Mouse (Mus musculus): ENCODE results near the gene Ifi211. TPM values are rescaled to one million over a fixed set of nuclear protein-coding genes. Genes with fewer than 3 reads are reported as not detected.
"Not testable (repeated sequence)": the region's sequence is repeated elsewhere in the genome, so short reads cannot be mapped to it uniquely, and the experiment has no call there.

Gene Ifi211
- polyA plus RNA-seq, 1 experiment from 2014 or later: 0.52 TPM

GRCm38 (mm10) chr1:173889741-173890140 lies 23.1 kb downstream of the Ifi211 start:
- DNase-seq (ENCODE audit: low spot score); H3K36me3 ChIP-seq (ENCODE audit: control insufficient read depth, insufficient read depth, low read length); ATAC-seq (ENCODE audit: low FRiP score): not testable (repeated sequence)

GRCm38 (mm10) chr1:173887026-173887787 lies 25.6 kb downstream of the Ifi211 start:
- not testable (repeated sequence) for DNase-seq (ENCODE audit: low spot score); ATAC-seq (ENCODE audit: low FRiP score); H3K27ac ChIP-seq (ENCODE audit: low read depth, low read length); H3K9me3 ChIP-seq (ENCODE audit: control insufficient read depth, low read length); H3K36me3 ChIP-seq (ENCODE audit: control insufficient read depth, insufficient read depth, low read length); H3K9ac ChIP-seq (ENCODE audit: low read depth, low read length); H3K4me2 ChIP-seq (replicated peaks; ENCODE audit: low read depth, low read length); H3K27me3 ChIP-seq (ENCODE audit: control insufficient read depth, insufficient read depth, low read length); H3K4me3 ChIP-seq (ENCODE audit: low read depth, low read length); H3K4me1 ChIP-seq (replicated peaks; ENCODE audit: control insufficient read depth, insufficient read depth, low read length)
- 67% methylated on average over 1 of the region's 2 CpGs for WGBS

More at GRCm38 (mm10) chr1:173889741-173890140, 23.1 kb downstream of the Ifi211 start:
- not testable (repeated sequence) for H3K9ac ChIP-seq (ENCODE audit: low read depth, low read length); H3K27ac ChIP-seq (ENCODE audit: low read depth, low read length); H3K4me3 ChIP-seq (ENCODE audit: low read depth, low read length); H3K4me1 ChIP-seq (replicated peaks; ENCODE audit: control insufficient read depth, insufficient read depth, low read length); H3K4me2 ChIP-seq (replicated peaks; ENCODE audit: low read depth, low read length); H3K27me3 ChIP-seq (ENCODE audit: control insufficient read depth, insufficient read depth, low read length); H3K9me3 ChIP-seq (ENCODE audit: control insufficient read depth, low read length)

GRCm38 (mm10) chr1:173880004-173880666 lies 32.7 kb downstream of the Ifi211 start:
- DNase-seq (ENCODE audit: low spot score); ATAC-seq (ENCODE audit: low FRiP score); H3K36me3 ChIP-seq (ENCODE audit: control insufficient read depth, insufficient read depth, low read length); H3K9me3 ChIP-seq (ENCODE audit: control insufficient read depth, low read length); H3K4me2 ChIP-seq (replicated peaks; ENCODE audit: low read depth, low read length); H3K27me3 ChIP-seq (ENCODE audit: control insufficient read depth, insufficient read depth, low read length); H3K9ac ChIP-seq (ENCODE audit: low read depth, low read length); H3K27ac ChIP-seq (ENCODE audit: low read depth, low read length); H3K4me1 ChIP-seq (replicated peaks; ENCODE audit: control insufficient read depth, insufficient read depth, low read length); H3K4me3 ChIP-seq (ENCODE audit: low read depth, low read length): not testable (repeated sequence)
- WGBS: 59% methylated on average over 3 of the region's 3 CpGs

- not testable (repeated sequence) for H3K4me3 ChIP-seq (ENCODE audit: low read depth, low read length); H3K9me3 ChIP-seq (ENCODE audit: control insufficient read depth, low read length); H3K4me1 ChIP-seq (replicated peaks; ENCODE audit: control insufficient read depth, insufficient read depth, low read length); H3K4me2 ChIP-seq (replicated peaks; ENCODE audit: low read depth, low read length); H3K36me3 ChIP-seq (ENCODE audit: control insufficient read depth, insufficient read depth, low read length); DNase-seq (ENCODE audit: low spot score); H3K9ac ChIP-seq (ENCODE audit: low read depth, low read length); H3K27ac ChIP-seq (ENCODE audit: low read depth, low read length); ATAC-seq (ENCODE audit: low FRiP score); H3K27me3 ChIP-seq (ENCODE audit: control insufficient read depth, insufficient read depth, low read length)
- 78% methylated on average over 5 of the region's 5 CpGs for WGBS
These were observed 33.4 kb downstream of the Ifi211 start for GRCm38 (mm10) chr1:173879225-173879987.

GRCm38 (mm10) chr1:173878264-173878663 lies 34.6 kb downstream of the Ifi211 start:
- H3K9ac ChIP-seq (ENCODE audit: low read depth, low read length); H3K9me3 ChIP-seq (ENCODE audit: control insufficient read depth, low read length): not testable (repeated sequence)

GRCm38 (mm10) chr1:173877125-173877524 lies 35.7 kb downstream of the Ifi211 start:
- not testable (repeated sequence) for H3K4me2 ChIP-seq (replicated peaks; ENCODE audit: low read depth, low read length); H3K9me3 ChIP-seq (ENCODE audit: control insufficient read depth, low read length); H3K27me3 ChIP-seq (ENCODE audit: control insufficient read depth, insufficient read depth, low read length); H3K9ac ChIP-seq (ENCODE audit: low read depth, low read length); H3K27ac ChIP-seq (ENCODE audit: low read depth, low read length); H3K4me3 ChIP-seq (ENCODE audit: low read depth, low read length); ATAC-seq (ENCODE audit: low FRiP score); H3K36me3 ChIP-seq (ENCODE audit: control insufficient read depth, insufficient read depth, low read length); H3K4me1 ChIP-seq (replicated peaks; ENCODE audit: control insufficient read depth, insufficient read depth, low read length); DNase-seq (ENCODE audit: low spot score)
- 88% methylated on average over 1 of the region's 1 CpGs for WGBS

More at GRCm38 (mm10) chr1:173878264-173878663, 34.6 kb downstream of the Ifi211 start:
- not testable (repeated sequence) for H3K36me3 ChIP-seq (ENCODE audit: control insufficient read depth, insufficient read depth, low read length); H3K4me2 ChIP-seq (replicated peaks; ENCODE audit: low read depth, low read length); H3K27ac ChIP-seq (ENCODE audit: low read depth, low read length); ATAC-seq (ENCODE audit: low FRiP score); H3K27me3 ChIP-seq (ENCODE audit: control insufficient read depth, insufficient read depth, low read length); H3K4me3 ChIP-seq (ENCODE audit: low read depth, low read length); DNase-seq (ENCODE audit: low spot score); H3K4me1 ChIP-seq (replicated peaks; ENCODE audit: control insufficient read depth, insufficient read depth, low read length)
- WGBS: 91% methylated on average over 6 of the region's 6 CpGs

GRCm38 (mm10) chr1:173868586-173868985 lies 44.3 kb downstream of the Ifi211 start:
- H3K27ac ChIP-seq (ENCODE audit: low read depth, low read length); H3K9ac ChIP-seq (ENCODE audit: low read depth, low read length); H3K4me2 ChIP-seq (replicated peaks; ENCODE audit: low read depth, low read length); ATAC-seq (ENCODE audit: low FRiP score); DNase-seq (ENCODE audit: low spot score); H3K4me3 ChIP-seq (ENCODE audit: low read depth, low read length); H3K27me3 ChIP-seq (ENCODE audit: control insufficient read depth, insufficient read depth, low read length); H3K9me3 ChIP-seq (ENCODE audit: control insufficient read depth, low read length); H3K36me3 ChIP-seq (ENCODE audit: control insufficient read depth, insufficient read depth, low read length); H3K4me1 ChIP-seq (replicated peaks; ENCODE audit: control insufficient read depth, insufficient read depth, low read length): not testable (repeated sequence)
- WGBS: 59% methylated on average over 1 of the region's 1 CpGs

GRCm38 (mm10) chr1:173866504-173866903 lies 46.3 kb downstream of the Ifi211 start:
- DNase-seq (ENCODE audit: low spot score) (no peak), ATAC-seq (ENCODE audit: low FRiP score) (no peak)
- Histone ChIP-seq H3K36me3 (ENCODE audit: control insufficient read depth, insufficient read depth, low read length) (no peaks in the 10 kb centered on the region), H3K4me2 (replicated peaks; ENCODE audit: low read depth, low read length) (no peak overlapping the region), H3K9me3 (ENCODE audit: control insufficient read depth, low read length) (no peaks in the 10 kb centered on the region), H3K9ac (ENCODE audit: low read depth, low read length) (no peak overlapping the region), H3K27ac (ENCODE audit: low read depth, low read length) (no peak overlapping the region), H3K4me1 (replicated peaks; ENCODE audit: control insufficient read depth, insufficient read depth, low read length) (no peaks in the 10 kb centered on the region), H3K4me3 (ENCODE audit: low read depth, low read length) (no peak overlapping the region), H3K27me3 (ENCODE audit: control insufficient read depth, insufficient read depth, low read length) (no peaks in the 10 kb centered on the region)
- WGBS: 84% methylated on average over 12 of the region's 12 CpGs

All from hindbrain, embryonic 11.5 days (tissue).